Mouse (Mus musculus) frontal cortex, postnatal 10 days (tissue): ENCODE data around the gene Atp6v1fnb.

Source experiments
- DNase-seq, 2 experiments: peaks; one replicate each; pipeline ENCODE4 v3.0.0; 2022; ENCODE audit warnings: low spot score in 2 of 2, mixed read lengths in 1 of 2

The Atp6v1fnb gene

DNA sequence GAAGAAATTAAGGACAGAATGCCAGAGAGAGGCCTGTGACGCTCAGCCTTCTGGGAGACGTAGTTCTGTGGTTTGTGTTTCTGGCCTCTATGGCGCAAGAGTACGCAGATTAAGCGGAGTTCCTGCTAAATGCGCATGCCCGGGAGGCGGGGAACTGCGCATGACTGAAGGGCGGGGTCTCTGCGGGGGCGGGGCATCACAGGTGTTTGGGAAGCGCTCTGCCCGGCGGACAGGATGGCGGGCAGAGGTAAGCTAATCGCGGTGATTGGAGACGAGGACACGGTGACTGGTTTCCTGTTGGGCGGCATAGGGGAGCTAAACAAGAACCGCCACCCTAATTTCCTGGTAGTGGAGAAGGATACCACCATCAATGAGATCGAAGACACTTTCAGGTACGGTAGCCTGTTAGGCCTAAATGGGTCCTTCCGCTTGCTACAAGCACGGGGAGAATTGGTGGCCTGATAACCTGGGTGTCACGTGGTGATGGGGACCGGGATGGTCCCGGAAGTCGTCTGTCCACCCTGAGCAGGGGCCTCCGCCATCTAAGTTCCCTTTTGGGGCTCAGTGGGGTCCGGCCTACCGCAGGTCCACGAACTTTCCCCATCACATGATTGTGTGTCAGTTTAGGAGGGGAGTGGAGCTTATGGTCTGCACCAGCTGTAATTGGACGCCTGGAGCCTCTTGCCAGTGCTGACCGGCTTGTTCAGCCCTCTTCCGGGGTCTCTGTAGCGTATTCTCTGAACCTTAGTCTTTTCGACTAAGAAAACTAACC lies 3.5 kb upstream of the Atp6v1fnb start, which contains the start of gene Atp6v1f:
Gene Atp6v1f (plus strand): TSS at position 136 of the 772 bp plus-strand sequence.
- peak; percentile 85 to 89 for DNase-seq

GRCm38 (mm10) chr6:29468851-29469250 lies 2.4 kb upstream of the Atp6v1fnb start:
- DNase-seq, result no peak

- DNase-seq, result peak; percentile 73 to 75
Measured at GRCm38 (mm10) chr6:29473941-29474691, 2.9 kb downstream of the Atp6v1fnb start.

GRCm38 (mm10) chr6:29474736-29475135 lies 3.5 kb downstream of the Atp6v1fnb start:
- DNase-seq, result no peak

DNA sequence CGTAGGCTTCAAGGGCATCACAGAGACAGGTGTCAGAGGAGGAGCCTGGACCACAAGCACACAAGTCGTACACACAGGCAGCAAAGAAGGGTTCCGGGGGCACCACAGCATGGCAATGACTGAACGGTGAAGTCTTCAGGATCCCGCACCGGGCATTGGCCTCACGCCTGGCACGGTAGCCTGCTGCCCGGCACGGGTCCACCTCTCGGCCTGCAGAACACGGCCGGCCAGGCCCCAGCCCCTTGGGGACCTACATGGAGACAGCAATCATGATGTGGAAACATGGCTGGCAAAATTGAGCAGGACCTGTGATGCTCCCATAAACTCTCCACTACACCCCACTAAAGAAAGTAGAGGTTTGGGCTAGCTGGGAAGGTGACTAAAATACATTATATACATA lies 11.5 kb downstream of the Atp6v1fnb start:
- DNase-seq, result no peak

GRCm38 (mm10) chr6:29484716-29485559 lies 13.7 kb downstream of the Atp6v1fnb start:
- peak in 1 of 2 experiments; percentile 59 for DNase-seq

- no peak for DNase-seq
Measured at GRCm38 (mm10) chr6:29485951-29486350, 14.7 kb downstream of the Atp6v1fnb start.

- no peak for DNase-seq
Measured at GRCm38 (mm10) chr6:29494101-29494500, 22.9 kb downstream of the Atp6v1fnb start.

GRCm38 (mm10) chr6:29496270-29496669 lies 25.0 kb downstream of the Atp6v1fnb start:
- DNase-seq, result no peak

- DNase-seq, result no peak
Measured at GRCm38 (mm10) chr6:29497791-29498190, 26.6 kb downstream of the Atp6v1fnb start.

GRCm38 (mm10) chr6:29500177-29500576 lies 28.9 kb downstream of the Atp6v1fnb start:
- DNase-seq, result no peak

DNA sequence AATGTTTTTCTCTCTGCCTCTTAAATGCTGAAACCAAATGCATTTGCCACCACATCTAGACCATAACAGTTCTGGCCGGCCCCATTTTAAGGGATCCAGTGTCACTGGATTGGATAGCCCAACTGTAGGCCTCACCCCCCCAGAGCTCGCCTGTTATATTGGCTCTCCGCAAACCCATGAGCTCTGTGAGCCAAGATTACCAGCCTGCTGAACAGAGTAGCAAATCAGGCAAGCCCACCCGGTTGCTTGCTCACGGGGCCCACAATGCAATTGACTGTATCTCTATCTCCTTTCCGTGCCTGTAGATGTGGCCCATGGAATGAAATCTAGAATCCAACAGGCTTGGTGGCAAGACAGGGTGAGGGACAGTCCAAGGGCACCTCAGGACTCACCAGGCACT lies 29.6 kb downstream of the Atp6v1fnb start:
- DNase-seq, result no peak

GRCm38 (mm10) chr6:29501599-29501998 lies 30.4 kb downstream of the Atp6v1fnb start:
- no peak for DNase-seq

GRCm38 (mm10) chr6:29505493-29505892 lies 34.3 kb downstream of the Atp6v1fnb start:
- no peak for DNase-seq

- DNase-seq, result no peak
Measured at GRCm38 (mm10) chr6:29506834-29507233, 35.6 kb downstream of the Atp6v1fnb start.

DNA sequence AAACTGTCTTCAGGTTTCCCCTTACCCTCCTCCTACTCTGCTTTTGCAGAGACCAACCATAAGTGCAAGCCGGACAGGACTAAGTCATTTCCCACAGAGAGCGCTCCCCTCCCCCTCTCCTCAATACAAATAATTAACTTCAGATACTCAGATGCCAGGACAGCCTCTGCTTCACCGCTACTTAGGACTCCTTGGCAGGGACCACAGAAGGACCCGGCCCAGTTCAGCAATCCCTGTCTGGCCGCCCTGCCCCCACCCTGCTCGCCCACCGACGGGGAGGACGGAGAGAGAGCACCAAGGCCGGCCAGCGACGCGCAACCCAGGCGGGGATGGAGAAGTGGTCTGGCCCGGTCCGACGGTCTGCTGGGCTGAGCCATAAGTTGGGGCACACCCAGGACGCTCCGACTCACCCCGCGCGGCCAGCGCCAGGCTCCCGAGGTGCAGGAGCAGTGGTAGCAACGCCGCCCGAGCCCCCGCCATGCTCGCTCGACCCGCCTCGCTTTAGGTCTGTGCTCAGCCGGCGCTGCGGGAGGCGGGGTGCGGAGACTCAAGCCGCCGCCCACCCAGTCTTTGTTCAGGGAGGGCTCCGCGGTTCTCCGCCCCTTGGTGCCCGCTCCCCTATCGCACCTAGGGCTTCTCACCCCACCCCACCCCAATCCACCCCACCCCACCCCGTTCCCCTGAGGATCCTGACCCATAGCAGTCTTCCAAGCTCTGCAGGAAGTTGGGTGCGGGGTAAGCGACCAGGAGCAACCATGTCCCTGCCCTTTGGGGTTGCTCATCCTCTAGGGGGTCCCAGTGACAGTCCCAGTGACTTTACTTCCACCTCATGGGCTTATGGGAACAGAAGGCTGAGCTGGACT lies 36.4 kb downstream of the Atp6v1fnb start, which contains the start of gene Kcp:
Gene Kcp (minus strand): TSS at position 506 of the 863 bp plus-strand sequence.
- no peak for DNase-seq

DNA sequence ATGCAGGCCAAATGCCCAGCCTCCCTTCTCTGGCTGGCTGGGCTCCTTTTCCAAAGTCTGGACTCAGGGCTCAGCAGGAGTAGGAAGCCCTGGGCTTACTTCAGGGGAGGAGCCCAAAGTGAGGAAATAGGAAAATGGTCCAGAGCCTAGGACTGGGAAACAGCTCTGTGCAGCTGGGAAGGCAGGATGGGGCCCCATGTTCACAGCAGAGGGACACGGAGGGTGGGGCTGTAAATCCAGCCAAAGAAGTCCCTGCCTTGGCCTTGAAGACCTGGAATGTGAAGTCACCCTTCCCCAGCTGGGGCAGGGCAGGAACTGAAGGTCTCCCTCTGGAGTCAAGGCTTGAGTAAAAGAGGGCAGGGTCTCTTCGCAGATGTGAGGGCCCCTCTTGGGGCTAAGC lies 37.8 kb downstream of the Atp6v1fnb start:
- no peak for DNase-seq

DNA sequence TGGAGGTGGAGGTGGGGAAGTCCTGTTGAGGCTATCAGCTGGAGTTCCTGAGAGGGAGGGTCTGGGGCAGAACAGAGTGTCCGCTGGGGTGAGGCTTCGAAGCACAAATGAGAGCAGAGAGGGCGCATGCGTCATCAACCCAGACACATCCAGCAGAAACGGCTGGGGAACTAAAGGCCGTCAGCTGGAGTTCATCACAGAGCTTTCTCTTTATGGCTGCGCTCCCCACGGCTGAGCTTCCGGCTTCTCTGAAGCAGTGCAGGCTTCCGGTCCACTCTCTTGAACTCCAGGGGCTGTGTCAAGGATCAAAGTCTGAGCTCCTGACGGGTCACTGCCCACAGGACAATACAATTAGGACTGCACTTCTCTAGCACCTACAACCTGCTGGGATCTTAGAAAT lies 42.0 kb downstream of the Atp6v1fnb start:
- DNase-seq, result no peak

GRCm38 (mm10) chr6:29517139-29517538 lies 45.9 kb downstream of the Atp6v1fnb start:
- DNase-seq, result peak in 1 of 2 experiments; percentile 62

DNA sequence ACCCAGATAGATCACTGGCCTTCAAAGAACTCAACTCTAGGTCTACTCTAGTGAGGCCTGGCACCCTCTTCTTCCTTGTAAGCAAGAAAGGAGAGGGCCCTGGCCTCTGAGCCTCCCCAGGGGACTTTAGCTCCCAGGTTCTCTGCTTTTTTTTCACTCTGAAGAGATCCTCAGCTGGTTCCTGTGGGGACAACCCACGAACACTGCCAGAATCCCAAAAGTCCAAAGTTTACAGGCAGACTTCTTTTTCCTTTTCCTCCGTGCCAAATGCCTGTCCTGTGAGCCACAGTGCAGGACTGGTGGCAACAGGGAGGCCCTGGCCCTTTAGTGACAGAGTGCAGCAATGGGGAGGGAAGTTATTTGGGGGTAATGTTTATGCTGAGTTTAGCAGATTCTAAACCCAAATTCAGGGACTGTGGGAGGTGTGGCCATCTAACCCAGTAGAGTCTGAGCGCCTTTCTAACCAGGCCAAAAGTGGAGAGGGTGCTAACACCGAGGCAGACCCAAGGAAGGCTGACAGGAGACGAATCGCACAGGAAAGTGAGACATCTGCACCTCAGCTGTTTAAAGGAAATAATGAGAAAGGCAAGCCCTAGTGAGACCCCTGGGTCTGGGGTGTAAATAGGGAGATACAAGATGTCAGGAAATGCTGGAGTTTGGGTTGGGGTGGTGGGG lies 51.5 kb downstream of the Atp6v1fnb start:
- DNase-seq, result no peak
